Mouse (Mus musculus) brain, embryonic 18.5 days (tissue): Measurements from ENCODE around the gene Serpina3n.
"Not testable (repeated sequence)": the region's sequence is repeated elsewhere in the genome, so short reads cannot be mapped to it uniquely, and the experiment has no call there.

Experiments used
- DNase-seq: peaks from one replicate; pipeline ENCODE4 v3.0.0-alpha.2; 2012; ENCODE audit warnings: low read depth, low spot score

The Serpina3n gene

DNA sequence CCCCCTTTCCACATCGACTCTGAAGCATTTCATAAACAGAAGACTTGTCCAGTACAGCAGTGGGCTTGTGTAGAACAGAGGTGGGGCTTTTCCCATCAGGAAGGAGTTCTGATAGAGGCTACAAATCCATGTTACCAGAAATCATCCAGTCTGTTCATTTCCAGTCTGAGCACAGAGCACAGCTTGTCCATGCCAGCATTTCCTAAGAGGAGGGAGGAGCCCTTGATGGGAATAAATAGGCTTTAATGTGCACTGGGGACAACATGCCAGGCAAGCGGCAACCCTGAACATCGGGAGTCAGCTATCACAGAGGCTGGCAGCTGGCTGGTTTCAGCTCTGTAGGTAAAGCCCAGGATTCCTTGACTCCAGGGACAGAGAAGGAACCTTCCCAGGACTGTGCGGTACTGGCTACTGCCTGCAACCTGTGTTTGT is at the start of gene Serpina3n:
TSS of gene Serpina3n (plus strand) at position 276 of the 432 bp plus-strand sequence.
- no peak for DNase-seq

DNA sequence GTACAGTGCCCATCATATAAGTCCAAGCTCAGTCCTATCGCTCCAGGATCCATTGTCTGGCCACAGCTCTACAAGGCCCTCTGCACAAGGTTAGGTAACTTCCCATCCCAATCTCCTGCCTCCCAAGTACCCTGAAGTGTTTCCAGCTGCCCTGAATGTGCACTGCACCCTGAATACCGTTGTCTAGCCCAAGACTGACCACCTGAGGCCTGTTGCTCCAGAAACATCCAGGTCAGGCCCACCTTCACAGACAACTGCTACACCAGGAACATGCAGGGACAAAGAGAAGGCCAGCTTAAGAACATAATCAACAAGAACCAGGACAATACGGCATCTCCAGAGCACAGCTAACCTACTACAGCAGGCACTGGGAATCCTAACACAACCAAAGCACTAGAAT is 36.5 kb upstream of the Serpina3n start:
- DNase-seq, result no peak

DNA sequence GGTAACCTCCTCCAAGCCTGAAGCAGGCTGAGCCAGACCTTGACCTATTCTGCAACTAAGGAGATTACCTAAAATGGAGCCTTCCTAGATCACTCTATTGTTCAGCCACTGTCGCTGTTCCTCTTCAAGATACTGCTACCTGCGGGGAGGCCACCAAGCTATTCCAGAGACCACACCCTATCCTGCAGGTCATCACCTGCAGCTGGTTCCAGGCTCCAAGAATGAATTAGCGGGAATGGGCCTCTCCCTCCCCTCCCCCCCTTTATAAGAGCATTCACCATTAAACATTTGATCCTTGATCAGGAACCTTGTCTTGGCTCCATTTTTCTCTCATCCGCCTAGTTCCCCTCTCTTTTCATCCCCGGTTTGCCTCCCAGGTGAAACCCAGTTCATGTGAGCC is 29.4 kb upstream of the Serpina3n start:
- not testable (repeated sequence) for DNase-seq

DNA sequence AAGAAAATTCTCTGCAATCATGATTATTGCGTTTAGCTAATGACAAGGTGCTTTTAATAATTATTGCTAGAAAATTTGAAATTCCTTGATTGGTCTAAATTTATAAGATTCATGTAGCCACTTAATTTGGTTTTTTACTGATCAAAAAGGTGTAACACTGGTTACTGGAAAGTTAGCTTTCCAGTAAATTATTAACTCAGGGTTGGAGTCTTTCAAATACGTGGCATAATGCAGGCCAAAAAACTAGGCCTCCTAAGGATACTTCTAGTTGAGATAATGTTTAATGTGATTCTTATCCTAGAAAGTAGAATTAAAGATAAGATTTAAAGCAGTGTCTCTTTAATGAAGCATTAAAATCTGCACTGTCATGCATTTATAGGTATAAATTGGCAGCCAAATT is 28.2 kb upstream of the Serpina3n start:
- DNase-seq, result not testable (repeated sequence)

DNA sequence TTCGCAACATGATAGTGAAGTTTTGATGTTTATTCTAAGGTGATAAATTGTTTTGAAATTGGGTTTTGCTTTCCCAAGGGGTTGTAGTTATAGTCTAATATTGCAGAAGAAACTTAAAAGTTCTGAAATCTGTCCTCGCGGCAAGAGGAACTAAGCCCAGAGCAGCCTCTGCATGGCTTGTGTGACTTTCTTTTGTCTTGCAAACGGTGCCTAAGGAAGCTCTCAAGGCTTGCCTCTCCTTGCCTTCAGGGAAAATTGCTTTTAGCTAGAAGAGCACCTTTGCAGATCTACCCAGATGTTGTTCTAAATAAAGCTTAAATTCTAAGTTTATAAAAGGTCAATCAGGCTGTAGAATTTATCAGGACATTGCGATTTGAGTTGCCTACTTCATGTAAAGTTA is 27.7 kb upstream of the Serpina3n start:
- not testable (repeated sequence) for DNase-seq

DNA sequence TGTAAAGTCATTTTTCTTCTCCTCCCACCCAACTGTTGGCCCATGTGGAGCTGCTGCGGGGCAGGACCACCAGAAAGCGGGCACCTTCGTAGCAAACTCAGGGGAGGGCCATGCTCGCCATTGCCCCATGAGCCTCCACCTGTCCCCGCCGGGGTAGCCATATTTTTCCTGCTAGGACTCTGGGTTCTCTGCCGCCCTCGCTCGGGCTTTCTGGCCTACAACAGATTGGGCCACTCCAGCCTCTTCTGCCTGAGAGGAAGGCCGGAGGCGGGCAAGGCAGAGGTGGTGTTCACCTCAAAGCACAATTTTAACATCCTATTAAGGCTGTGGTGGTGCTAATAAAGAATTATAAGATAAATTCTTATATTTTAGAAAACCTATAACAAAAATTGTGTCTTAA is 26.7 kb upstream of the Serpina3n start:
- no peak for DNase-seq

DNA sequence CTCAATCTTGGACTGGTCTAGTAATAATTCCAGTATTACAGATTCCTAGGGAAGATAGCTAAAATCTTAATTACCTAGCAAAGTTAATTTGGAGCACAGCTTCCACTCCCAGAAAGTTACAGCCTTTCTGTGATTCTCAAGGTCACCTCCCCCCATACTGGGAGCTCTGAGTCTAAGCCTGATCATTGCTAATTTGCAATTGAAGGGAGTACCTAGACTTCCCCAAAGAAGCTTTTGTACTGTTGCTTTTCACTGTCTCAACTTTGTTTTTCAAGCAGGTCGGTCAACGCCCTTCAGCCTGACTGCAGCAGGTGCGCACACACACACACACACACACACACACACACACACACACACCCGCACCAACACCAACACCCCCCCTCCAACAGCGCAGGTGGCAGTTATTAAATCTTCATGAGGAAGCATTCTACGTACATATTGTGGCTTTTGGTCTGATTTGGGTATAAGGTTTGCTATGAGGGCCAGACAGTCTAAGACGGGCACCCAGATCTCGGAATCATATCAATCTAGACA is 25.4 kb upstream of the Serpina3n start:
- DNase-seq, result not testable (repeated sequence)

DNA sequence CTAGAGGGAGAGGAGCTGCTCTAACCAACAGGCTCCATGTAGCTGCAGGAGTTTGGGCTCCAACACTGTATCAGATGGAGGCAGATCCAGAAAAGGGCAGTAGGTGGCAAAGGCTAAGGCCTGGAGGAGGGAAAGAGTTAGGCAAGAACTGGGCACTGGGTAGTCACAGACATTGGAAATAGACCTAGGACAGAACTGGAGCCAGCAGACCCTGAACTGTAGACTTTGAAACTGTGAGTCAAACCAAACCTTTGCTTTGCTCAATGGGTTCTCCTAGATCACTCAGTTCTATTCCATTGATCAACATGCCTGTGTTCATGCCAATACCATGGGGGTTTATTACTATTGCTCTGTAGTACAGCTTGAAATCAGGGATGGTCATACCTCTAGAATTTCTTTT is 20.5 kb upstream of the Serpina3n start:
- DNase-seq, result not testable (repeated sequence)

- not testable (repeated sequence) for DNase-seq
These were observed 19.7 kb upstream of the Serpina3n start for GRCm38 (mm10) chr12:104386878-104387277.

DNA sequence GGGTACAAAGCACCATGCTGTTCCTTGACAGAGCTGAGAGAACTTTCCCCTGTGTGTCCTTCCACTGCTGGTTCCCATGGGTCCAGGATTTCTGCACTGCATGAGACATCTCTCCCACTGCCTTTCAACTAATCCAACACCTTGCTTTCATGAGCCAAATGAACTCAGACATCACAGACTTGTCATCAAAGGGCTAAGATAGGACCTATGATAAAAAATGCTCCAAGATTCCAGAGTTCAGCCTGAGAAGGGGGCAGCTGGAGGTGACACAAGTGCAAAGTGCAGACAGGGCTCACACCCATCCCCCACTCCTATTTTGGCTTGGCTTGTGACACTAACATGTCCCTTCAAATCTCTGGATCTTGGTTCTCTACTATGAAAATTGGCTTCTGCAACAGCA is 18.1 kb upstream of the Serpina3n start:
- no peak for DNase-seq

- not testable (repeated sequence) for DNase-seq
These were observed 15.5 kb upstream of the Serpina3n start for GRCm38 (mm10) chr12:104391057-104391456.

DNA sequence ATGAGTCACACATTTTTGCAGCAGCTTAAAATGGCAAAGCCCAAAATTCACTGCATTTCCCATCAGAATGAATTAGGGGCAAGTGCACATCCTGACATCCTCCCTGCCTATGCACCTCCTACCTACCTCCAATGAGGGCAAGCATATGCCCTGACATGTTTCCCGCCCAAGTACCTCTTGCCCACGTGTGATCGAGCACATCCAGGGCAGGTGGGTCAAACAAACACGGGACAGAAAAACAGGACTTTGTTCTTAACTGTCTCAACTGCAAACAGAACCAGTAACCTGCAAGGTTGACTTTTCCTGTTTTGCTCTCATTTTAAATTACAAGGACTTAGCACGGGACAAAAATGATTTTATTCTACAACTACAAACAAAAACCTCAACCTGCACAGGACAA is 2.6 kb upstream of the Serpina3n start:
- no peak for DNase-seq

DNA sequence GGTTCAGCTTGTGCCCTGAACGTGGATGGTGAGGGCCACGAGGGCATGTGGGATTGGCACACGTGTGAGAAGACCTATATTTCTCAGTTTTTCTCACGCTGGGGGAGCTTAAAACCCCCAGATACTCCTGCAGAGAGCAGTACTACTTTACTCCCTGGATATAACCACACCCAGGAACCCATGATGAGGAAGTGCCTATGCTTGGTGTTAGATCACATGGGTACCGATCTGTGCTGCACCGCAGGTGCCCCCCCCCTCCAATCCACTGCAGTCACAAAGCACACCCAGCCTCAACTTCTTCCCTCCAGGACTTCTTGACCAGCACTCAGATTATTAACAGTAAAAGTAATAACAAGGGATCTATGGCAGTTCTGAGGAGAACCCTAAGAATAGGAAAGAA is 6.0 kb downstream of the Serpina3n start:
- DNase-seq, result no peak

GRCm38 (mm10) chr12:104414576-104414975 is 8.0 kb downstream of the Serpina3n start:
- no peak for DNase-seq

- no peak for DNase-seq
These were observed 9.2 kb downstream of the Serpina3n start for GRCm38 (mm10) chr12:104415625-104416315.

GRCm38 (mm10) chr12:104418340-104419135 is 12.0 kb downstream of the Serpina3n start:
- DNase-seq, result peak; percentile 58

- DNase-seq, result no peak
These were observed 12.6 kb downstream of the Serpina3n start for GRCm38 (mm10) chr12:104419136-104419462.

GRCm38 (mm10) chr12:104422615-104423392 is 16.3 kb downstream of the Serpina3n start:
- DNase-seq, result no peak

DNA sequence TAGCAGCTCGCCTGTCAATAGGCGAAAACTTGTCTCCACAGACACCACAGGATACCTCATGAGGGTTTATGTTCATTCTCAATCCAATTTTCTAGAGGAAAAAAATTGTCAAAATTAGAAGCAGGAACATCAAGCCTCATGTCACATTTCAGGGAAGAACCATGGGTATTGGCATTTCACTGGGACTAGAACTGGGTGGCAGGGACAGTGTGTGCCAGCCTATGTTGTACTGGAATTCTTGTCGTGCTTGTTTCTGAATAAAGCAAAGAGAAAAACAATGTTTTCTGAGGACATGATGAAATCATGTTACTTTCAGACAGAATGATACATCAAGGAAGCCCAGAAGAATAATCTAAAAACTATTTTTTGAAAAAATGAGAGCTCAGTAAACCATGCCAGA is 19.1 kb downstream of the Serpina3n start:
- no peak for DNase-seq

GRCm38 (mm10) chr12:104426915-104427314 is 20.4 kb downstream of the Serpina3n start:
- no peak for DNase-seq

DNA sequence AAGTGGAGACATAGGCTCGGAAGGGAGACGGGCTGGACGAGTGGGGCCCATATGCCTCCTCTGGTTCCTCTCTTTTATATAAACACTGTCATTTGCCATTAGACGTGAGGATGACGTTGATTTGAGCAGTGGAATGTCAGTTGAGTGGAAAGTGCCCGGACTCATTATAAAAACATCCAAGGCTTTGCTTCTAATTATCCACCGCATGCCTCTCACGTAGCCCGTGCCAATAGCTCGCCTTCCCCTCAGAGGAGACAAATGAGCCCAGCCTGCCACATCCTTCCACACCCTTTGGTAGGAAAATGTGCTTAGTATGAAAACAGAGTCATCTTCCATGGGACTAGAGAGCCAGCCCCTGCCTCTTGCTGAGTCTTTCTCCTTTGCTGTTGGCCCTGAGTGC is 24.8 kb downstream of the Serpina3n start:
- no peak for DNase-seq

GRCm38 (mm10) chr12:104433214-104433613 is 26.7 kb downstream of the Serpina3n start:
- no peak for DNase-seq
